Mouse (Mus musculus) thymus, postnatal 4 days (tissue): ENCODE results near the gene Col5a1.
A peak's percentile ranks its signal among the peaks of the same experiment; 100 is the strongest.

Experiments used
- DNase-seq: peaks from one replicate; pipeline ENCODE4 v3.0.0; 2021

Col5a1 gene

DNA sequence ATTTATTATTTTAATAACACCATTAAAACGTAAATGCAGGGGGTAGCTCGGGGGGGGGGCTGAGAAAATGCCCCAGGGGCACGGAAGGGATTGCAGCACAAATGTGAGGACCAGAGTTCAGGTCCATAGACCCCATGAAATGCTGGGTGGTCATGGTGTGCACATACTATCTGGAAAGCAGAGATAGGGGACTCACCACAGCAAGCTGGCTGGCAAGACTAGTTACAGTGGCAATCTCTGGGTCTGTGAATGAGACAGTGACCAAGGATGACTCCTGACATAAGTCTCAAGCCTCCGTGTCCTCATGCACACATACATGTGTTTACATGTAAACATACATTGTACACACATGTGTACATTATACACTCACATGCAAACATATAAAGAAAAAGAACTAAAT is 90.3 kb downstream of the Col5a1 start:
- DNase-seq = no peak

DNA sequence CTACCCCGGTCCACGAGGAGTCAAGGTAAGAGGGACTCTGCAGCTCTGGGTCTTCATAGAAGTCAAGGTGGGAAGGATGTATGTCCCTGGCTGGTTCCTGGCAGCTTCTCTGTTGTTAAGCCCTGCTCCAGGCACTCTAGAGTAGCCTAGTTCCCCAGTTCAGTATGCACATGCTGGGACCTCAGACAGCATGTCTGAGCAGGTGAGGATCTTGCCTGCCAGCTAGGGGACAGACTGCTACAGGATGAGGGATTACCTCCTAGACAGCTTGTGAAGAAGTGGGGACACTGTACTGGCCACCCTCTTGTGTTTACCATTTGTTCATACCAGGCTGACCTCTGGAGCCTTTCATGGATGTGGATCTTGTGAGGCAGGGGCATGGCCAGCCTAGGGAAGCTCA is 94.8 kb downstream of the Col5a1 start:
- DNase-seq = no peak

DNA sequence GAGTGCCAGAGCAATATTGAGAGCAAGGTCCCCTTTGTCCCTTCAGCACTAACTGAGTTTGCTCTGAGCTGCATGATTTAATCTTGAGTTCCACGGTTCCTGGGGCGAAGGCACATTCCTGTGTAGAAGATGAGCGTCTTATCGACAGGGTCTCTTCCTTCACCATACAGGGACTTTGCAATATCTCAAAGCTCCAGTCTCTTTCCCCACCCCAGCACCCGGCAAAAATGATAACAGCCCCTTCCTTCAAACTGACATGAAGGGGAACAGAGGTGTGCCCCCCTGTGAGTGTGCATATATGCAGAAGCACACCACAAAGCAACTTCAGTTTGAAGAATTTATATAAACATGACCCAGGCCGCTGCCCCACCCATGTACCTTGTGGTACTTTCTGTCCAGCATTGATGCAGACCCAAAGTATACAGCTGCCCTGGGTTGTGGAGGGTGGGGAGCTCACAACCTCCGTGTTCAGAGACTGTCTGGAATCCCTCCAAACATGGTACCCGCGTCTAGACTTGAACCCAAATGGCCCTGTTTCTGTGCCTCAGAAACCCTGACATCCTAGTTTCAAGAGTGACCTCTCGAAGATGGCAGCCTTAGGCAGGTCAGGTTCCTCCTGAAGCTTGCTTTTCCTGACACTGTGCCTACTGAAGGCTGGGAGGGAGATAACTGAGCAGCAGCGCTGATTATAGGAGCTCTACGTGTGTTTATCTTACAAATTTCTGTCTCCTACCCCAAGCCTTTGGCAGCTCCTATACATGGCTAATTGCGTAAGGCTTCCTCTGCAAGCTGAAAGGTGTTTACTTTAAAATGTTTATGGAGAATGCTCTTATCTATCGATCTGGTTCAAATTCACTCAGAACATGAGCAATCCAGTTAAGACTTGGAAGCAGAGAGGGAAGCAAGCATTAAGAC is 95.7 kb downstream of the Col5a1 start:
- DNase-seq = no peak

DNA sequence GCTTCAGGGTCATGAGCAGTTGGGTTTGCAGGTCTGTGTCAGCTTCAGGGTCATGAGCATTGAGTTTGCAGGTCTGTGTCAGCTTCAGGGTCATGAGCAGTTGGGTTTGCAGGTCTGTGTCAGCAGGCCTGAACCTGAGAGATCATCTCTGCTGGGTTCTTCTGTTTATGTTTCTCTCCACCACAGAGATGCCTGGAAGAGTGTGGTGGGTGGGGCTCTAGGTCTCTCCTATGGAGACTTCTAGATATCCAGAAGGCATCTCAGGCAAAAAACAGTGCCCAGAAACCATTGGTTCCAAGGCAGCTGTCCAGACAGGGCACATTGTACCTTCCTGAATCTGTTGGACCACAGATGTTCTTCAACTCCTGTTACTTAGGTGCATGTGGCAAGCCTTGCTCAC is 96.9 kb downstream of the Col5a1 start:
- DNase-seq = no peak

DNA sequence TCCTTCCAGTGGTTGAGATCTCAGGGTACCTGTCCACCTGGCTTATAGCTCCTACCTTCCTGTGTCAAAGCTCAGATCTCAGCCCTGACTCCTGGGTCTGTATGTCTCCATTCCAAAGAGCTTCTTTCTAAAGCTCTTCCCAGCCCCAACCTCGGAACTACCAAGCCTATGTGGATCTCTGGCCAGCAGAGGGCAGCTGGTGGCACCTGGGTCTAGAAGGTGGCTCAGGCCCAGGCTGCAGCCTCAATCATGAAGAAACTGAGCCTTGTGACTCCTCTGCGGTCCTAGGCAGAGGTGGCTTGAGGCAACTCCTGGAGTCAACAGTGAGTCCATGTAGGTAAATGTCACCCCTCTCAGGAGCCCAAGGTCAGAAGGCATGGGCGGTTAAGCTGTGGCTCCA is 97.7 kb downstream of the Col5a1 start:
- peak; percentile 44 for DNase-seq

DNA sequence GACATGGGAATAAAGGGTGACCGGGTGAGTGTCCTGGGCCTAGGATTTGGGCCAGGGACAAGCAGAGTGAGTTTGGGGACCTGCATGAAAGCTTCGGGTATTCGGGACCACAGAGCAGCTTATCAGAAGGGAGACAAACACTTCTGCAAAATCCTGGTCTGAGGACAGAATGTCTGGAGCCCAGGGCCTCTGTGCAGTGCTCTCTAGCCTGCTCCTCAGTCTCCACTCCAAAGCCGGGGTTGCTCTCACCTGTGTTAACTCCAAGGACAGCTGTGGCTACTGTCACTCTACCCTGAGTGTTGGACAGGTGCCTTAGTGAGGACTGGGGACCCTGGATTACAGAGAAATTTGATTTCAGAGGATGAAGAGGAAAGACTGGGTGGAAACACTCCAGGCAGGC is 100.5 kb downstream of the Col5a1 start:
- no peak for DNase-seq

DNA sequence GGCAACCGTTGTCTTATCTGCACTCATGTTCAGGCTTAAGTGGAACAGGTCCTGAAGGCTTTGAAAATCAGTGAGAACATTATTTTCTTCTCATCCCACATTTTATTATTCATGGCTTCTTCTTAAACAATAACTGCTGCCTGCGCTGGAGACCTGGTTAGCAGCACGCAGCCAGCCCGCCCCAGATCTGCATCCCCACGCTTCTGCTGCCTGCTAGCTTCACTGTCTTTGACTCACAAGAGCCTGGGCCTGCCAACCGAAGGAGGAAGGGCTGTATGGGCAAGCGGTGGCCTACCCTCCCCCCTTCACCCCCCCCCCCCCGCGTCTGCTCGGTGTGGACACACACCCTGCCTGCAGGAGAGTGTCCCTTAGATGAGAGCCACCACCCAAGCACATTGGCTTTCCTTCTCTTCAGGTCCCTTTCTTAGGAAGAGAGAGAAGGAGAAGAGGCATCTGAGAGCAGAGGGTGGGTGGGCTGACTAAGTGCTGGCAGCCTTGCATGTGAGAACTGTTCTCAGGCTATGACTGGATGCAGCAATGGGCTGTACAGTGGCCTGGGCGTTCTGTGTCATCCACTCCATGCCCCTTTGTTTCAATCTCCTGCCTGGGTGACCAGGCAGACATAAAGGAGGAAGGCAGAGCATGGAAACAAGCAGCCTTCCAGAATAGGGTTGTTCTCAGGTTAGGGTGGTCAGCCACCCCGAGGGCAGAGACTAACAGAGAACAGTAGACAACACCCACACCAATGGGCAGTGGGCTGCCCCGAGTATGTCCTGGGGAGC is 104.4 kb downstream of the Col5a1 start:
- DNase-seq = no peak

DNA sequence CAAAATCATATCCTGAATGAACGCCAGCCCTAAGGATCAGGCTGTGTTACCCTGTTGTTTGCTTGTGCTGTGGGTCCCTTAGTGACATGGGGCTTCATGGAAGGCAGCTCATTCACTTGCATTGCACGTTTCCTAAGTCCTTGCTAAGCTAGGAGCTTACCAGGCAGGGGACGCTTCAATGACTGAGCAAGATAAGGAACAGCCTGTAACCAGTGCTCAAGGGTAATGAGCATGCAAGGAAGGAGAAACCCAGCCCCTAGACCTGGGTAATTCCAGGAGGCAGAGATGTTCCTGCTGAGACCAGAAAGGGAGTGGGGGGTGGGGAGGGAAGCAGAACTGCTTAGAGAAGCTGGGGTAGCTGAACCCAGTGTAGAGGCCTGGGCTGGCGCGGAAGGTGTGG is 107.2 kb downstream of the Col5a1 start:
- no peak for DNase-seq

DNA sequence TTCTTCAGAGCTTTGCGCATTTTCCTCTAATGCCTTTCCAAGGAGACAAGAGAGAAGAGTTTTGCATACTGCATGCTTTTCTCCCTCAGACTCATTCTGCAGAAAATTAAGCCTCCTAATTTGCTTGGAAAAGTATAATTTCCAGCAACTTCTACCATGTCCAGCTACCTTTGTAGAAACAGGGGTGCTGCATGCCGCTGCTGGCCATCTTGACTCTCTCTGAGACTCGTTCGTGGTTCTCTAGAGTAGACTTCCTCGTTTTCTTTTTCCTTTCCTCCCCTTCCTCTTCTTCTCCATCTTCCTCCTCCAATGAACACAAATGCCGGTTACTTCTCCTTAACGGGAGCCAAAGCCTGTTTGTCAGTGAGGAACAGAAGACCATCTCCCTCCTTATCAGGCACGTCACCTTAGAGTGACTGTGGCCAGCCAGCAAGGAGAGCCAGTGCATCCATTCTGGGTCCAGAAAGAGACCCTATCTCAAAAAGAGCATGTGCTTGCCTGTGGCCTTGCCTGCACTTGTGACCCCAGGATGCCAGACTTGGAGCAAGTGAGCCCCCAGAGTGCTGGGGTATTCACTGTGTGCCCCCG is 113.9 kb downstream of the Col5a1 start:
- DNase-seq = no peak

DNA sequence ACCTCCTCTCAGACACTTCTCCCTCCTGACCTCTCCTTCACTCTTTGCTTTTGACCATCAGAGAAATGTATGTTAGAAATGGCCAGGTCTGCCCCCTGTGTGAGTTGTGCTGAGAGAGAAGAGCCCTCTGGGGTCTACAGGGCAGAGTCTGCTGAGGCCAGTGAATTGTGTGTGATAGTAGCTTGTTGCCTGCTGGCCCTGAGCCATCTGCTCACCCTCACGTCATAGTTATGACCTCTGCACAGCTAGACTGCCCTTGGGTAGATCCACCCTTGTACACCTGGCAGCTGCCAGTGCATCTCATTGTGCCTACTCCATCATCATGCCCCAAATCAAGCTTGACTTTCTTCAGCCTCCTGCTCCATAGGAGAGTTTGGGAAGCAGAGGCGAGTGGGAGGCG is 114.4 kb downstream of the Col5a1 start:
- no peak for DNase-seq

DNA sequence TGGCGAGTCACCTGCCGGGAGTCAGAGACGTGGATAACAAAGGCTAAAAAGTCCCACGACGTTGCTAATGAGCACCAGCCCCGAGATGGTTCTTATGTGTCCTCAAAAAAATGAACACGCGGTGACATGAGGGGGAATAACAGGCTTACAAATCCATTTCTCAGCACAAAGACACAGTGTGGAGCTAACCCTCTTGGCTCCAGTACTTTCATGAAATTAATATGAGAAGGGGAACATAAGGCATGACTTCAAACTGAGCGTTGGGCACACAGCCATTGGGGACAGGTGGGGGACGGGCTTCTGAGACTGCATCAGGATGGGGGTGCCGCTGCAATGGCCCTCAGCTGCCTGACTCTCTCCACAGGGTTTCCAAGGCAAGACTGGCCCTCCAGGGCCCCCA is 115.0 kb downstream of the Col5a1 start:
- DNase-seq = no peak

DNA sequence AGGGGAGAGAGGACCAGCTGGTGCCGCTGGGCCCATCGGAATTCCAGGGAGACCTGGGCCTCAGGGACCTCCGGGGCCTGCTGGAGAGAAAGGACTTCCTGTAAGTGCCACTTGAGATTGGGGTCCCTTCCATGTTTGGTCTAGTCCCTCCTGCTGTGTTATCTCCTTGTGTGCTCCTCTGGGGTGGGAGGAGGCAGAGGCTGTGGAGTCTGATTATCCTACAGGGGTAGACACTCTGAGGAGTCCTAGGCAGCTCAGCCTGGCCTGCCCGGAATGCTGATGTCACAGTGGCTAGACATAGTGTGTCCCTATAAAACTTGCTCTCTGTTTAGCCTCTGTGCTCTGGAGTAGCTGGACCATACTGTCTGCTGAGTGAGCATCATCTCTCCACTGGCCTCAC is 119.0 kb downstream of the Col5a1 start:
- DNase-seq = no peak

DNA sequence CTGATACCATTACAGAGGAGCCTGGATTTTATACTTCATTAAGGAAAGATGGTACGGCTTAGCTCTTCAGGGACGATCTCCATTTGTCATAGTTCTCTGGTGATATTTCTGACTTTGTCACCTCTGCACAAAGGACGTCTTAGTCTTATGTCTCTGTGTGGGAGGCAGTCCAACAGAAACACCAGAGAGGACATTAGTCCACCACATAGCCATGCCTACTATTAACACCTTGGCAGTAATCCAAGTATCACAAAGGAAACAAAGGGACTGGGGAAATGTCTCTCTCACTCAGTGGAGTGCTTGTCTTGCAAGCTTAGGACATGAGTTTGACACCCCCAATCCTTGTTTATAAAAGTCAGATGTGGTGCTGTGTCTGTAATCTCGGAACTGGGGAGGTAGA is 122.0 kb downstream of the Col5a1 start:
- DNase-seq = no peak

DNA sequence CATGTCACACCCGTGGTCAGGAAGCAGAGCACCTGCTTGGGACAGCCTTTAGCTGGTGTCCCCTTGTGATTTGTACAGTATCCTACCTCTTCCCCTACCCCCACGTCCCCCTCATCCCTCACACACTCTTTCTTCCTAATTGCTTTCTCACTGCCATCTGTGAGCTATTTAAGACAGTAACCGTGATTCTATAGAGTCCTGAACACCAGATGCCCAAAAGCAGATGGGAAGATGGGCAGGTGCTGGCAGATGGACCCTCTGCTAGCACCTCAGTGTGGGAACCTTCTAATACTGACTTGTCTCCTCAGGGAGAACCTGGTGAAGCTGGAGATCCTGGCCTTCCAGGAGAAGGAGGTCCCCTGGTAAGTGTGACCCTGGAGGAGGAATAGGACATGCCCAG is 126.1 kb downstream of the Col5a1 start:
- DNase-seq = no peak

DNA sequence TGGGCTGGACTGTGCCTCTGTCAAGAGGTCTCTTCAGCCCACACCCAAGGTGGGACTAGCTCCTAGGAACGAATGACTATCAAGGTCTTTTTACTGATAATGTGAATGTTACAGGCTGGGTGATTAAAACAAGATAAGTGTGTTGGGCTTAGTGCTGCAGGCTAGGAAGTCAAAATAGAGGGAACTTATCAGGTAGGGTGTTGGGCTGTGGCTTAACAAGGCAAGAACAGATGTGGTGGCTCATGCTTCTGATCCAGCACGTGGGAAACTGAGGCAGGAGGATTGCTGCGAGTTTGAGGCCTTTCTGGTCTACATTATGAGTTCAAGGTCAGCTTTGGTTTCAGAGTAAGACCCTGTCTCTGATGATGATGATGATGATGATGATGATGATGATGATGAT is 128.6 kb downstream of the Col5a1 start:
- no peak for DNase-seq

DNA sequence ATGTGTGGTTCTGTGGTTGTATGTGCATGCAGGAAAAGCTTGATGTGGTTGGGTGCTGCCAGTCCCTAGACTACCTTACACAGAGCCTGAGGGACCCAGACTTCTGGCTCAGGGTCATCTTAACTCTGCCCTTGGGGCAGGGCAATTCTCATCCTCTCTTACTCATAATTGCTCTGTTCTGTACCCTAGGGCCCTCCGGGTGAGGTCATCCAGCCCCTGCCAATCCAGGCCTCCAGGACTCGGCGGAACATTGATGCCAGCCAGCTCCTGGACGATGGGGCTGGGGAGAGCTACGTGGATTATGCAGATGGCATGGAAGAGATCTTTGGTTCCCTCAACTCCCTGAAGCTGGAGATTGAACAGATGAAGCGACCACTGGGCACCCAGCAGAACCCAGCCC is 138.2 kb downstream of the Col5a1 start:
- no peak for DNase-seq

DNA sequence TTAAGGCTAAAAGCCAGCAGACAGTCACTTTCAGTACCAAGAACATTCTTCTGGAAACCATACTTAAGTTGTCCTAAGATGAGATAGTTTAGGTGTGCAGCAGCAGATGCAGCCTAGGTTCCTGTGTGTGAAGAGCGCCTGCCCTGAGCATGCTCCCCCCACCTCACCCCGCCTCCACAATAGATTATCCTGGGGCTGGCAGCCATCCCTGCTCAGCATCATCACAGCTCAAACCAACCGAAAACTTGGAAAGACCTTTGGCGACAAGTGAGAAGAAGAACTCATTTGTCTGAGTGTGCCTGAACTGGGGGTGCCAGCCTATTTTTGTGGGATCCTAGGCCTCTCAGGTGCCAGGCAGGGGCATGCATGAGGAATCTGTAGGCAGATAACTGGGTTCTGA is 139.6 kb downstream of the Col5a1 start:
- DNase-seq = no peak

DNA sequence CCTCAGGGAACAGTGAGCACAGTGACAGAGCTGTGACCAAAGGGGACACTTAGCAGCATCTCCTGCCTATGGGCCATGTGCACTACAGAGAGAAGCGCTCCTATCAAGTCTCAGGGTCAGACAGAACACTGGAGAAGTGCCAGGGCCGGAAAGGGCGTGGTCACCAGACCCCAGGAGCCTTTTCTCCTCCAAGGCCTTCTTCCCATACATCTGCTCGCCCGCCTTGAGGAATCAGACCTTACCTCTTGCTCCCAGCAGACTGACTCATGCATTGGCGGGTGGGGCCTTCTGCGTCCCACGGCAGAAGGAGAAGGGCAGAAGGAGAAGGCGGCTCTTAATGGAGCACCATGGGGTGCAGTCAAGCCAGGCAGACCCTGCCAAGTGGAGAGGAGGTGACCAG is 145.6 kb downstream of the Col5a1 start:
- DNase-seq = no peak

DNA sequence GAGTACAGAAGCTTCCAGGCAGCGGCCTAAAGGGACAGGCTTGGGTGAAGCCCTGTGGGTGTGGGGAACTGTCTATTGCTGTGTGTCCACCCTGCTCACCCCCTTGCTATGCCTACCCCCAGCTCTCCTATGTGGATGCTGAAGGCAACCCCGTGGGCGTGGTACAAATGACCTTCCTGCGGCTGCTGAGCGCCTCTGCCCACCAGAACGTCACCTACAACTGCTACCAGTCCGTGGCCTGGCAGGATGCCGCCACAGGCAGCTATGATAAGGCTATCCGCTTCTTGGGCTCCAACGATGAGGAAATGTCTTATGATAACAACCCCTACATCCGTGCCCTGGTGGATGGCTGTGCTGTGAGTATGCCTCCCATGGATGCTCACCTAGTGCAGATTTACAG is 146.2 kb downstream of the Col5a1 start:
- no peak for DNase-seq

DNA sequence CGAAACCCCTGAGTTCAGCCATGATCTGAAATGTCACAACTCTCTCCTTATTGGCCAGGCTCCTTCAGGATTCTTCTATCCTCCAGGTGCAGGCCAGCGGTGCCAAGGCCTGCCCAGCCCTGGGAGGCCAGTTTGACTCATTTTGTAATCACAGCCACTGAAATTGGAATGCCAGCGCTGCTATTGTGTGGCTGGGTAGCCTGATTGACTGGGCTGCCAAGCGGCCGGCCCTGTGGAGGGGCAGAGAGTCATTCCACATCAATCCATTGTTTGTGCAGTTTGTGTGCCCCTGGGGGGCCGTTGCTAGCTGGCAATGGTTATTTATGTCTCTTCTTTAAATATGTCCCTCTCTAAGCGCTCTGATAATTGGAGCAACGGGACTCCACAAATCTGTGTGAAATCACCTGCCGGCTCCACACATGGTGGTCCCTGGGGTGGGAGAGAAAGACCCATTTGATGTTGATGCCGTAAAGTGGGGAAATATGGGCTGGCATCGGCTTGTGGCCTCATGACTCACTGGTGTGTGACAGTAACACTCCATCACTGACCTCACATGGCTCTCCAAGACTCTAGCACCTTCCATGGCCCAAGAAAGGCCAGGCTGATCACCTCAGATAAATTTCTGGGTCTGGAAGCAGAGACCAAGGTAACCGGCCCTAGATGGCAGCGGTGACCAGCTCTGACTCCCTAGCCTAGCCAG is 147.9 kb downstream of the Col5a1 start:
- no peak for DNase-seq

DNA sequence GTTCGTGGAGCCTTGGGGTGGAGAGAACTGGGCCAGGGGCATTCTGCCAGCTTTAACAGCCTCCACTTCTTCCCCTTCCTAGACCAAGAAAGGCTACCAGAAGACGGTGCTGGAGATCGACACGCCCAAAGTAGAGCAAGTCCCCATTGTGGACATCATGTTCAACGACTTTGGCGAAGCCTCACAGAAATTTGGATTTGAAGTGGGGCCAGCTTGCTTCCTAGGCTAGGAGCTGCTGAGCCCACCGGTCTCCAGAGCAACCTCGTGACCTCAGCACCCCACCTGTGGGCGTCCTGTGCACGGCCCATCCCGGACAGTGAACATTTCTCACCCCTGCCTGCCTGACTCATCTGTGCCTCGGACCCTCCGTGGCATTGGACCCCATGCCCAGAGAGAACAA is 150.6 kb downstream of the Col5a1 start:
- DNase-seq = no peak

DNA sequence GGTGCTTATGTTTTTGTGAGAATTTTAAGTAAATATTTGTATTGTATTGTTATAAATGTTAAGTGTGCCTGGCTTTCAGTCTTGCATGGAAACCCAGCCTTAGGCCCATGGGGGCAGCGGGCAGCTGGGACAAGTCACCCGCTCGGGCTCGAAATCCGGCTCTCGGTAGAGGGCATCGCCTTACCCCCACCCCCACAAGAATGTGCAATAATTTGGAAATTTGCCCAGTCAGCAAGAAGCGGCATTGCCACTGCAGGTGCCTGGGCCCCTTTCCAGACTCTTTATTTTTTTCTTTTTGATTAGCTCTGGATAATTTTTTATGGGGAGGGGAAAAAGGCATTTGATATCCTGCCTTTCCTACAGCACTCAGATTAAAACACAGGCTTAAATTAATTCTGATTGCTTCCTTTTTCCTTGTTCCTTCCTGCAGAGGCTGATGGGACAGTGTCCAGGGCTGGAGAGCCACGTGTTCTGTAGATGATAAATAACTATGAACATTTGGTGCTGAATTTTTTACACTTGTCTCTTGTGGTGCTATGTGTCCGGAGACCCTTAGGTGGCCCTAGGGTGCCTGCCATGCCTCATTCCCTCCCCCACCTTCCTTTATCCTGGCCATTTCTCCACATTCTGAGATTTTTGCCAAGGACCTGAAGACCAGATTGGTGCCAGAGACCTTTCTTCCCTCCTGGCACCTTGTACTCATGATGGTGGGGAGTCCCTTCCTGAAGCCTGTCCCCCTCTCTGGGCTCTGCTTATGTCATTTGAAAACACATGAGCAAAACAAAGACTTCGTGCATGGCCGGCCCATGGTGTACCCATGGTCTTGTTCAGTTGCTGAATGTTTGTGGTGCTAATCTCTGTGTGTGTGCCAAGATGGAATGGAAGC is 151.5 kb downstream of the Col5a1 start:
- DNase-seq = no peak
